Mouse (Mus musculus): Measurements from ENCODE around the gene Fgf9.

DNA sequence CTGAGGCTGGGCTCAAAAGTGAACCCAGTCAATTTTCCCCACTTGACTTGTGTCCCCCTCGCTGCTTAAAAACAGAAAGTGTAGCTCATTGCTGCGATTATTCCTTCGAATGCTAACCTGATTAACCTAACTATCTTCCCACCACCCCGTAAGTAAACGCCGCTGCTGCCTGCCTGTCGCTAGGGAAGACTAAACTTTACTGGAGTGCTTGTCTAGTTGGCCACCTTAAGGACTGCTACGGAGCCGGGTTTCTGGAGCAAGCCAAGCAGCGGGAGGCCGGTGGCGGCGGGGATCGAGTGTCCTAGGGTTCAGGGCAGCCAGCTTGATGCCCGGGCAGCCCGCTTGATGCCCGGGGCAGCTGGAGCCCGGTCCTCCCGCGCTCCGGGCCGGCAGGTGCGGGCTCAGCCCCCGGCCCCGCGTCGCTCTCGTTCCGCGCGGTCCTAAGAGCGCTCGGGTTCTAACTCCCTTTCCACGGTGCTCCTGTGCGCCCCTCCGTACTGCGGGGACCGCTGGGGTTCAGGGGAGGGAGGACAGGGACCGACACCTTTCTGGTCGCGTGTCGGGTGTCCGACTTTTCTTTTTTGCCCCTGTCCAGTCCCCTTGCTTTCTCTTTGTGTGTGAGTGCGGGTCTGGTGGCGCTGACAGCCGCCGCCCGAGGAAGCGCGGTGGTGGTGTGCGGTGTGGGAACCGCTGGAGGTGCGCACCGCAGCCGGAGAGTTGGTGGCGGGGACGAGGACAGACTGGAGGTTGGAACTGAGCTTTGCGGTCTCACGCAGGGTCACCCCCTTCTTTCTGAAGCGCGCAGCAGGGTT is 4.5 kb downstream of the Fgf9 start:
- TF ChIP-seq CTCF (IDR thresholded peaks at IDR 0.05; ENCODE audit: borderline replicate concordance, insufficient read depth, low read depth, low read length), result no peak
- TF ChIP-seq POLR2A (IDR thresholded peaks at IDR 0.05; ENCODE audit: borderline replicate concordance, insufficient read depth, low read length), result peak; percentile 38; the same call in 1 of the 2 replicates

All from cerebellum, adult 2 months (tissue).